ENCODE assay signal across 8 mouse cellular contexts in genomic region chr8:83973161-83974031, GRCm38 (mm10). TPM values are rescaled to one million over a fixed set of nuclear protein-coding genes. Genes with fewer than 3 reads are reported as not detected.
DNase-seq lines count a peak whose midpoint lies in the region; ATAC-seq and TF ChIP-seq lines count a peak whose summit lies in the region.

No protein-coding gene starts in this region.

- no peak for TF ChIP-seq CTCF in CH12.LX (conservative IDR thresholded peaks at IDR 0.05 in 1 of 2, IDR thresholded peaks at IDR 0.05 in 1 of 2; ENCODE audit: low read depth in 2 of 2, low read length in 2 of 2)
- no peak for TF ChIP-seq CTCF in heart, postnatal 0 days (IDR thresholded peaks at IDR 0.05; ENCODE audit: low read depth)

- in situ Hi-C loops in CH12.LX (cut with MboI; ENCODE audit: low pct_ligation_motif_present, low pct_unique_long_range_greater_than_20kb, low sequenced_read_pairs) = no loop called here

- peak overlapping the region; percentile 7; the same call in 1 of the 2 replicates for H3K27ac ChIP-seq in CH12.LX (ENCODE audit: insufficient read depth, low read depth)
- peak overlapping the region; percentile 90 for H3K27ac ChIP-seq in heart, postnatal 0 days (ENCODE audit: low read depth)
- peak overlapping the region; percentile 79 for H3K27ac ChIP-seq in liver, embryonic 15.5 days (replicated peaks)
- H3K27ac ChIP-seq in stomach, embryonic 15.5 days = peak overlapping the region; percentile 35

- H3K4me1 ChIP-seq in CH12.LX (ENCODE audit: control insufficient read depth in 1 of 2, insufficient read depth in 2 of 2) = peaks cover 12 to 43% of the 10 kb centered on the region in 2 experiments
- H3K4me1 ChIP-seq in heart, postnatal 0 days (ENCODE audit: control insufficient read depth, insufficient read depth) = peaks cover 38% of the 10 kb centered on the region
- peaks cover 56% of the 10 kb centered on the region for H3K4me1 ChIP-seq in liver, embryonic 15.5 days (replicated peaks)
- peaks cover 40% of the 10 kb centered on the region for H3K4me1 ChIP-seq in stomach, embryonic 15.5 days

- H3K4me2 ChIP-seq in CH12.LX (ENCODE audit: insufficient read depth, low read depth, poor library complexity, severe bottlenecking) = peak overlapping the region; percentile 93
- H3K4me2 ChIP-seq in heart, postnatal 0 days (ENCODE audit: low read depth, low read length) = peak overlapping the region; percentile 96
- peak overlapping the region; percentile 98 for H3K4me2 ChIP-seq in liver, embryonic 15.5 days
- peak overlapping the region; percentile 94 for H3K4me2 ChIP-seq in stomach, embryonic 15.5 days

- WGBS in heart, postnatal 0 days = 2% methylated on average over 18 of the region's 37 CpGs
- 8% methylated on average over 35 of the region's 37 CpGs for WGBS in liver, embryonic 15.5 days (ENCODE audit: insufficient replicate concordance)
- WGBS in stomach, embryonic 15.5 days = 2% methylated on average over 37 of the region's 37 CpGs

- peak; percentile 96 for DNase-seq in heart, adult 11 months
- DNase-seq in heart, postnatal 10 days = no peak
- no peak for DNase-seq in CH12.LX (ENCODE audit: extremely low read depth)
- DNase-seq in cerebellum, adult 18-20 months = peak; percentile 33 to 45
- no peak for DNase-seq in heart, postnatal 0 days (ENCODE audit: low spot score)
- no peak for DNase-seq in spleen, adult 12 weeks (ENCODE audit: low spot score)

- dilution Hi-C loops in CH12.LX (cut with MboI; ENCODE audit: extremely low pct_ligation_motif_present, extremely low pct_unique_long_range_greater_than_20kb, low sequenced_read_pairs) = no loop called here

- TF ChIP-seq RAD21 in CH12.LX (IDR thresholded peaks at IDR 0.05; ENCODE audit: low read depth, low read length) = no peak

- intact Hi-C loops in heart, postnatal 10 days (cut with DNase I) = loop anchor here (2.0 kb wide), 1 partner anchor 23 kb away; the partner anchor contains the start of gene Samd1

- H3K9ac ChIP-seq in CH12.LX (ENCODE audit: insufficient read depth, low read depth) = peak overlapping the region; percentile 72
- H3K9ac ChIP-seq in heart, postnatal 0 days (replicated peaks; ENCODE audit: low read depth, low read length) = peak overlapping the region; percentile 88
- peak overlapping the region; percentile 91 for H3K9ac ChIP-seq in liver, embryonic 15.5 days
- peak overlapping the region; percentile 86 for H3K9ac ChIP-seq in stomach, embryonic 15.5 days

- peak; percentile 6 for ATAC-seq in heart, postnatal 0 days (ENCODE audit: insufficient read depth, low read depth)
- no peak; the same call in 1 of the 2 replicates for ATAC-seq in liver, embryonic 15.5 days (ENCODE audit: insufficient read depth)
- ATAC-seq in stomach, embryonic 15.5 days (ENCODE audit: insufficient read depth, low FRiP score, low read depth) = no peak

- H3K4me3 ChIP-seq in CH12.LX (replicated peaks in 1 of 3; ENCODE audit: low read depth in 2 of 3, low read length in 2 of 3, poor library complexity in 1 of 3) = peak overlapping the region; percentile 66 to 99 (median 82)
- H3K4me3 ChIP-seq in heart, postnatal 0 days (ENCODE audit: low read depth, low read length) = peak overlapping the region; percentile 90
- peak overlapping the region; percentile 94 for H3K4me3 ChIP-seq in liver, embryonic 15.5 days (replicated peaks)
- peak overlapping the region; percentile 80 for H3K4me3 ChIP-seq in stomach, embryonic 15.5 days (replicated peaks)

- H3K9me3 ChIP-seq in CH12.LX (replicated peaks; ENCODE audit: low read length) = no peaks in the 10 kb centered on the region
- no peaks in the 10 kb centered on the region for H3K9me3 ChIP-seq in heart, postnatal 0 days (replicated peaks; ENCODE audit: control insufficient read depth, low read length)
- H3K9me3 ChIP-seq in liver, embryonic 15.5 days (replicated peaks) = no peaks in the 10 kb centered on the region
- H3K9me3 ChIP-seq in stomach, embryonic 15.5 days = no peaks in the 10 kb centered on the region

- H3K27me3 ChIP-seq in CH12.LX (replicated peaks) = no peaks in the 10 kb centered on the region
- no peaks in the 10 kb centered on the region for H3K27me3 ChIP-seq in heart, postnatal 0 days (ENCODE audit: control insufficient read depth, insufficient read depth, low read length)
- H3K27me3 ChIP-seq in liver, embryonic 15.5 days = no peaks in the 10 kb centered on the region
- H3K27me3 ChIP-seq in stomach, embryonic 15.5 days (replicated peaks) = no peaks in the 10 kb centered on the region

- H3K79me2 ChIP-seq in CH12.LX (replicated peaks; ENCODE audit: control insufficient read depth, extremely low read depth, insufficient read depth, poor library complexity, severe bottlenecking) = peaks cover 4% of the 10 kb centered on the region; the same call in 1 of the 2 replicates

- H3K36me3 ChIP-seq in CH12.LX (replicated peaks in 1 of 2; ENCODE audit: control insufficient read depth in 1 of 2, insufficient read depth in 1 of 2, low read length in 1 of 2) = peaks cover 12 to 33% of the 10 kb centered on the region in 2 experiments
- H3K36me3 ChIP-seq in heart, postnatal 0 days (replicated peaks; ENCODE audit: control insufficient read depth, insufficient read depth, low read length) = peaks cover 15% of the 10 kb centered on the region
- H3K36me3 ChIP-seq in liver, embryonic 15.5 days (replicated peaks) = peaks cover 35% of the 10 kb centered on the region
- H3K36me3 ChIP-seq in stomach, embryonic 15.5 days = 0 out of 2 replicates have a peak, but pooled peaks cover 11% of the 10 kb centered on the region

- TF ChIP-seq EP300 in CH12.LX (IDR thresholded peaks at IDR 0.05; ENCODE audit: low read length) = no peak
- TF ChIP-seq EP300 in heart, postnatal 0 days (IDR thresholded peaks at IDR 0.05; ENCODE audit: low read depth) = no peak

- TF ChIP-seq POLR2A in CH12.LX (IDR thresholded peaks at IDR 0.05; ENCODE audit: low read depth, low read length) = no peak

TF ChIP-seq in CH12.LX, 34 proteins besides CTCF, POLR2A, EP300 and RAD21:
- TF ChIP-seq NELFE (IDR thresholded peaks at IDR 0.05; ENCODE audit: low read depth, low read length) (0 out of 2 replicates have a peak, but pooled peaks have one; percentile 5), ZC3H11A (IDR thresholded peaks at IDR 0.05; ENCODE audit: low read depth, low read length) (no peak)
TF ChIP-seq in CH12.LX: peak in this region for 1.

RNA-seq across cellular contexts. Expression of gene Prkaca, which starts 0.6 kb away (rescaled TPM):
- 100 to 1,000 TPM; 398 to 429 TPM for total RNA-seq in heart, postnatal 10 days (2021)
- total RNA-seq in CH12.LX (2012; rRNA removed) (16.9 and 18.5 TPM in 2 replicates), CH12.LX (2014; rRNA removed) (14.0 and 14.7 TPM in 2 replicates)
- polyA plus RNA-seq in CH12.LX (2012; ENCODE audit: insufficient read length, low read depth) = 23.4 and 27.3 TPM in 2 replicates
- total RNA-seq in heart, postnatal 0 days (2014; rRNA removed; ENCODE audit: low replicate concordance) = 246 and 345 TPM in 2 replicates
- polyA plus RNA-seq in heart, postnatal 0 days (2015; fragmentation: Nextera tagmentation; extraction: Ambion mirVana) = 305 and 312 TPM in 2 replicates
- 51.2 and 51.5 TPM in 2 replicates for polyA plus RNA-seq in liver, embryonic 15.5 days (2015; fragmentation: Nextera tagmentation; extraction: Ambion mirVana)
- 113 and 125 TPM in 2 replicates for polyA plus RNA-seq in stomach, embryonic 15.5 days (2015; fragmentation: Nextera tagmentation; extraction: Ambion mirVana)

RNA-seq across cellular contexts. Expression of gene Asf1b, which starts 18.1 kb away (rescaled TPM):
- 1 to 10 TPM; 7.6 to 7.8 TPM for total RNA-seq in heart, postnatal 10 days (2021)
- 71.1 and 94.5 TPM in 2 replicates for total RNA-seq in CH12.LX (2012; rRNA removed)
- 58.9 and 62.2 TPM in 2 replicates for total RNA-seq in CH12.LX (2014; rRNA removed)
- polyA plus RNA-seq in CH12.LX (2012; ENCODE audit: insufficient read length, low read depth) = 86.3 and 101 TPM in 2 replicates
- 109 and 155 TPM in 2 replicates for total RNA-seq in heart, postnatal 0 days (2014; rRNA removed; ENCODE audit: low replicate concordance)
- polyA plus RNA-seq in heart, postnatal 0 days (2015; fragmentation: Nextera tagmentation; extraction: Ambion mirVana) = 19.2 and 21.5 TPM in 2 replicates
- 116 and 118 TPM in 2 replicates for polyA plus RNA-seq in liver, embryonic 15.5 days (2015; fragmentation: Nextera tagmentation; extraction: Ambion mirVana)
- 55.0 and 57.3 TPM in 2 replicates for polyA plus RNA-seq in stomach, embryonic 15.5 days (2015; fragmentation: Nextera tagmentation; extraction: Ambion mirVana)

RNA-seq across cellular contexts. Expression of gene Gm10644, which starts 18.4 kb away (rescaled TPM):
- total RNA-seq in heart, postnatal 10 days (2021) = under 1 TPM; 0.20 to 0.22 TPM
- total RNA-seq in CH12.LX (2012; rRNA removed) (1.1 and 1.7 TPM in 2 replicates), CH12.LX (2014; rRNA removed) (0.58 TPM in 2 replicates)
- polyA plus RNA-seq in CH12.LX (2012; ENCODE audit: insufficient read length, low read depth) = 0.44 and 0.72 TPM in 2 replicates
- total RNA-seq in heart, postnatal 0 days (2014; rRNA removed; ENCODE audit: low replicate concordance) = 0.08 and 1.3 TPM in 2 replicates
- 0.41 and 0.42 TPM in 2 replicates for polyA plus RNA-seq in heart, postnatal 0 days (2015; fragmentation: Nextera tagmentation; extraction: Ambion mirVana)
- polyA plus RNA-seq in liver, embryonic 15.5 days (2015; fragmentation: Nextera tagmentation; extraction: Ambion mirVana) = 0.39 and 0.47 TPM in 2 replicates
- 0.42 and 0.53 TPM in 2 replicates for polyA plus RNA-seq in stomach, embryonic 15.5 days (2015; fragmentation: Nextera tagmentation; extraction: Ambion mirVana)

RNA-seq across cellular contexts. Expression of gene Samd1, which starts 24.1 kb away (rescaled TPM):
- 10 to 100 TPM; 30.6 to 39.0 TPM for total RNA-seq in heart, postnatal 10 days (2021)
- total RNA-seq in CH12.LX (2012; rRNA removed) = 54.5 and 62.6 TPM in 2 replicates
- 37.4 and 42.3 TPM in 2 replicates for total RNA-seq in CH12.LX (2014; rRNA removed)
- 38.9 and 42.1 TPM in 2 replicates for polyA plus RNA-seq in CH12.LX (2012; ENCODE audit: insufficient read length, low read depth)
- total RNA-seq in heart, postnatal 0 days (2014; rRNA removed; ENCODE audit: low replicate concordance) = 46.3 and 52.0 TPM in 2 replicates
- polyA plus RNA-seq in heart, postnatal 0 days (2015; fragmentation: Nextera tagmentation; extraction: Ambion mirVana) = 3.6 and 3.7 TPM in 2 replicates
- polyA plus RNA-seq in liver, embryonic 15.5 days (2015; fragmentation: Nextera tagmentation; extraction: Ambion mirVana) = 5.8 and 6.9 TPM in 2 replicates
- 8.9 and 9.9 TPM in 2 replicates for polyA plus RNA-seq in stomach, embryonic 15.5 days (2015; fragmentation: Nextera tagmentation; extraction: Ambion mirVana)

RNA-seq across cellular contexts. Expression of gene 1700067K01Rik, which starts 27.9 kb away (rescaled TPM):
- total RNA-seq in heart, postnatal 10 days (2021) = not detected
- total RNA-seq in CH12.LX (2012; rRNA removed) = 0.38 and 0.80 TPM in 2 replicates
- not detected in 2 replicates for total RNA-seq in CH12.LX (2014; rRNA removed)
- 0.55 and 0.67 TPM in 2 replicates for polyA plus RNA-seq in CH12.LX (2012; ENCODE audit: insufficient read length, low read depth)
- total RNA-seq in heart, postnatal 0 days (2014; rRNA removed; ENCODE audit: low replicate concordance) = not detected in 2 replicates
- polyA plus RNA-seq in heart, postnatal 0 days (2015; fragmentation: Nextera tagmentation; extraction: Ambion mirVana) = 0.96 and 1.3 TPM in 2 replicates
- 0.58 and 0.61 TPM in 2 replicates for polyA plus RNA-seq in liver, embryonic 15.5 days (2015; fragmentation: Nextera tagmentation; extraction: Ambion mirVana)
- polyA plus RNA-seq in stomach, embryonic 15.5 days (2015; fragmentation: Nextera tagmentation; extraction: Ambion mirVana) = 0.53 and 0.68 TPM in 2 replicates

Comparison
In these comparisons a context has a peak if more than half of its experiments do, and no peak if none do; other contexts are left out.
1. DNase-seq: peak in heart, adult 11 months (single experiment) and cerebellum, adult 18-20 months (2 of 2); none in heart, postnatal 10 days (0 of 2), CH12.LX (single experiment), heart, postnatal 0 days (single experiment) and spleen, adult 12 weeks (single experiment).
2. H3K27ac ChIP-seq: peak in every context shown above with its lines; median percentile 90 in heart, postnatal 0 days; 79 in liver, embryonic 15.5 days; 35 in stomach, embryonic 15.5 days; 7 in CH12.LX.
3. Peak in every context shown above with its lines, with median percentiles within 50 percentile points of each other: H3K4me2 ChIP-seq, H3K4me3 ChIP-seq and H3K9ac ChIP-seq.